Mouse (Mus musculus) ES-E14 (cell line): ENCODE measurements at regions not wholly inside any gene's neighbourhood (a gene's known extent, or its start where the extent isn't known, plus 50 kb on each side); places are given as distances from the start of the nearest gene placed in this dataset.

Source experiments
- DNase-seq: peaks from one replicate; pipeline ENCODE4 v3.0.0-alpha.2; 2013; ENCODE audit warnings: low read depth, low spot score
- H3K27ac ChIP-seq: 2 replicates; pipeline ENCODE4 v1.5.1; 2012; ENCODE audit warnings: low read depth, mild to moderate bottlenecking, low read length, moderate library complexity, mixed read lengths; ENCODE audit not compliant: poor library complexity, insufficient read depth, severe bottlenecking
- H3K36me3 ChIP-seq: 2 replicates; pipeline ENCODE4 v1.6.1; 2012; ENCODE audit warnings: mild to moderate bottlenecking, low read length, moderate library complexity, mixed read lengths; ENCODE audit not compliant: control insufficient read depth, poor library complexity, insufficient read depth, severe bottlenecking
- H3K4me1 ChIP-seq, 2 experiments: fragments of 150-350 bp in 1 of 2; sonication (generic) in 1 of 2; 2 replicates each; pipeline ENCODE4 v1.6.1; 2012; ENCODE audit warnings: low read length in 2 of 2, mild to moderate bottlenecking in 1 of 2, mixed read lengths in 1 of 2; ENCODE audit not compliant: control insufficient read depth in 2 of 2, insufficient read depth in 2 of 2, poor library complexity in 1 of 2
- H3K4me3 ChIP-seq, 2 experiments: fragments of 150-350 bp in 1 of 2; sonication (generic) in 1 of 2; 2 replicates each; pipeline ENCODE4 v1.5.1; 2012; ENCODE audit warnings: low read length in 2 of 2, low read depth in 1 of 2, mild to moderate bottlenecking in 1 of 2, mixed read lengths in 1 of 2; ENCODE audit not compliant: insufficient read depth in 1 of 2, poor library complexity in 1 of 2, severe bottlenecking in 1 of 2
- H3K9ac ChIP-seq: 2 replicates; pipeline ENCODE4 v1.6.1; 2012; ENCODE audit warnings: low read depth, mild to moderate bottlenecking, low read length, mixed read lengths; ENCODE audit not compliant: poor library complexity, insufficient read depth, severe bottlenecking
- H3K9me3 ChIP-seq: fragments of 150-350 bp; sonication (generic); 2 replicates; pipeline ENCODE4 v1.6.1; 2012; ENCODE audit warnings: low read depth, mild to moderate bottlenecking, low read length; ENCODE audit not compliant: control insufficient read depth, insufficient read depth
- CHD2 ChIP-seq: IDR thresholded peaks from 2 replicates; pipeline ENCODE4 v1.6.1; 2014; ENCODE audit warnings: mild to moderate bottlenecking, low read depth, low read length, inconsistent platforms
- HCFC1 ChIP-seq: IDR thresholded peaks from 2 replicates; pipeline ENCODE4 v1.6.1; 2012; ENCODE audit warnings: low read length, inconsistent platforms, borderline replicate concordance; ENCODE audit not compliant: insufficient read depth
- MAFK ChIP-seq: IDR thresholded peaks from 2 replicates; pipeline ENCODE4 v1.6.1; 2014; ENCODE audit warnings: mild to moderate bottlenecking, low read depth, low read length, inconsistent platforms; ENCODE audit not compliant: insufficient read depth
- ZC3H11A ChIP-seq: IDR thresholded peaks from 2 replicates; pipeline ENCODE4 v1.6.1; 2012; ENCODE audit warnings: low read depth, mild to moderate bottlenecking, inconsistent platforms, low read length, borderline replicate concordance
- ZNF384 ChIP-seq: IDR thresholded peaks from 2 replicates; pipeline ENCODE4 v1.6.1; 2012; ENCODE audit warnings: low read depth, low read length, inconsistent platforms
- in situ Hi-C, 2 experiments: fragments of 600-800 bp; cut with MboI; formaldehyde crosslinking; loops; one replicate each; pipeline ENCODE4 v1.15.1; 2025; ENCODE audit warnings: low sequenced_read_pairs in 2 of 2, inconsistent platforms in 1 of 2; ENCODE audit not compliant: unreplicated experiment in 2 of 2

DNA sequence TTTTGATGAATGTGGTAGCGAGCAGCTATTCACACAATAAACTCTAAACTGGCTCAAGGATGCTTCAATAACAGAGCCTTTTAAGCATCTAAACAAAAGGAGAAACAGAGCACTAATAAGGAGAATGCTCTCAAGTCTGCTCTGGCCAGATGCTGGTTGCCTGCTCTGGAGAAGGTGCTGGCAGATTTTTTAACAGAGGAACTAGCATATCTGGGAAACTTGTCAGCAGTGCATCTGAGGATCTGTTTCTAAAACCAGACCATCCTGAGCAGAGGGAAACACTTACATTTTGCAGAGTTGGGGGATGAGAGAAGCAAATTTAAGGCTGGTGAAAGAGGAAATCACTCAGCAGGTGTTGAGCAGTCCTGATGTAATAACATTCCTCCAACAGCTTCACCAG is 2748.6 kb upstream of the Gm7489 start:
- Histone ChIP-seq H3K4me1 (no peaks in the 10 kb centered on the region), H3K9ac (no peak overlapping the region), H3K27ac (no peak overlapping the region), H3K36me3 (no peaks in the 10 kb centered on the region), H3K9me3 (no peaks in the 10 kb centered on the region), H3K4me3 (no peak overlapping the region)
- in situ Hi-C loops = no loop called here
- no peak for TF ChIP-seq ZNF384
- no peak for TF ChIP-seq CHD2
- TF ChIP-seq ZC3H11A = no peak
- TF ChIP-seq MAFK = no peak
- no peak for DNase-seq

DNA sequence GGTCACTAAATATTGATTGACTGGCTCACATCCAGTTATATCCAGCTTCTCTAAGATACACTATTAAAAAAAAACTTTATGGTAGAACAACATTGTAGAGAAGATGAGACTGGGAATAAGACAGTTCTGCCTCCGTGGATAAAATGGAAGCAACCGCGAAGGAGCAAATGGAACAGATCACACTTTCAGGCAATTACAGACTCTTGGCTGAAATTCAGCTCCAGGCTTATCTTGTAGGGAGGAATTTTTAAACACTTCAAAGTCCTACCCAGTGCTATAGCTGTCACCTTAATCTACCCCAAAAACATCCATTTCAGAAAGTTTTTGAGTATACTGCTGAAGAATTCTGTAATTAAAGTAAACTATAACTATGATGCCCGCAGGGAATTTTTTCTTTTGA is 2745.2 kb upstream of the Gm7489 start:
- TF ChIP-seq ZC3H11A (no peak), CHD2 (no peak), HCFC1 (no peak), ZNF384 (no peak), MAFK (no peak)
- in situ Hi-C loops = no loop called here
- Histone ChIP-seq H3K4me3 (no peak overlapping the region), H3K9ac (no peak overlapping the region), H3K27ac (no peak overlapping the region), H3K36me3 (no peaks in the 10 kb centered on the region), H3K4me1 (no peaks in the 10 kb centered on the region), H3K9me3 (no peaks in the 10 kb centered on the region)
- no peak for DNase-seq

DNA sequence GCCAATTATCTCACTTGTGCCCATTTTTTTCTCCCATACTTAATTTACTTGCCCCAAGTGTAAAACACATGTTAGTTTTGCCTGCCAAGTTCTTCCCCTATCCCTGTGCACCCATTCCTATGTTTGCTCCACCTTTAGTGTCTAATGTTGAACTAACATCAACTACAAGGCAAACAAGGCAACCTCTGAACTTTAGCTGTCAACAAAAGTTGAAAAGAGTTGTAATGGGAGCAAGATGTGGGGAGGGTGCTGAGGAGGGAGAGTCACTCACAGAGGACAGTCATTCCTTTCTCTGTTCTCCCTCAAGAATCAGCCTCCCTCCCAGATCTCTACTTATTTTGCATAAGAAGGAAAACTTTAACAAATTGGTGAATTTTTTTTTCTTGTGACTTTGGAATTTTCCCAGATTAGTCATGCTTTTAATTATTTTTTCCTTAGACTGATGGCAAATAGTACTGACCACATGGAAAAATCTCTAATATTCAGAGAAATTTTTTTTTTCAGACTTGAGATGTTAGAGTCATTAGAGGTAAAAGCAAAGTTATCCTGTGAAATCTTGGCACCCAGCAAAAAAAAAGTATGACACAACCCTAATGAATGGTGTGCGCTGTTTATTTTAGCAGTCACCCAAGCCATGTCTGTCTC is 2710.6 kb upstream of the Gm7489 start:
- Histone ChIP-seq H3K36me3 (no peaks in the 10 kb centered on the region), H3K9ac (no peak overlapping the region), H3K4me1 (no peaks in the 10 kb centered on the region), H3K27ac (no peak overlapping the region), H3K9me3 (no peaks in the 10 kb centered on the region), H3K4me3 (no peak overlapping the region)
- DNase-seq = no peak
- in situ Hi-C loops = no loop called here
- TF ChIP-seq ZC3H11A (no peak), CHD2 (no peak), ZNF384 (no peak), MAFK (no peak), HCFC1 (no peak)

DNA sequence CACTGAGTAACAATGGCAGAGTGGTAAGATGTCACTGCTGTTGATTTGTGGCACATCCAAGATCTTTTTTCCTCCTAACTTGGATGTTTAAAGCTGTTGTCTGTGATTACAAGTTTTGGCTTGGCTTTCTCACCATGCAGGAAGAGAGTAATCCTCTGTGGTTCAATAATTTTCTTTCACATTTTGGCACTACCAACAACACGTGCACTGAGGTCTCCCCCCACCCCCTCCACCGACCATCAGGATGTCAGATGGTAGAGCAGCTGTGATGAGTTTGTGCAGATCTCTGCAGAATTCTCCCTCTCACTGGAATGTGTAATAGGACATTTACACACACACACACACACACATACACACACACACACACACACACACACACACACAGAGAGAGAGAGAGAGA is 2708.2 kb upstream of the Gm7489 start:
- no peaks in the 10 kb centered on the region for H3K4me1 ChIP-seq
- H3K36me3 ChIP-seq = no peaks in the 10 kb centered on the region
- no peak for DNase-seq
- TF ChIP-seq ZC3H11A (no peak), ZNF384 (no peak)
- no peak overlapping the region for H3K4me3 ChIP-seq
- no peak overlapping the region for H3K27ac ChIP-seq
- H3K9me3 ChIP-seq = no peaks in the 10 kb centered on the region
- in situ Hi-C loops = no loop called here
- H3K9ac ChIP-seq = no peak overlapping the region

DNA sequence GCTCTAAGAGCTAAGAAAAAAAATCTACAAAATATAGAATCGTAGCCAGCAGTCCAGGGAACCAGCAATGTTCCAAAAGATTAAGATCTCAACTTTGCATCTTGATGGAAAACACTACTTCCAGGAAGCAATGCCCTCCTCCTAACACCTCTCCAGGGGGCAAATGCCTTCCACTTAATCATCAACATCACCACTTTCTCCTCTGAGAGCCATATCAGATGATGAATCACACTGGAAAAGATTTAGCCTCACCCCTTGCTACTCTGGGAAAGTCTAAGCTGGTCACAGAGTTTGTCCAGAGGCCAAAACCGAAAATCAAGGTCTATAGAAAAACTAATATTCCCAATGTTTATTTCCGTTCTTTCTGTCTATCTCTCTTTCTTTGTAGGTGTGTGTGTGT is 2695.6 kb upstream of the Gm7489 start:
- TF ChIP-seq MAFK (no peak), CHD2 (no peak)
- no peaks in the 10 kb centered on the region for H3K36me3 ChIP-seq
- no peak overlapping the region for H3K27ac ChIP-seq
- no peak overlapping the region for H3K9ac ChIP-seq
- no peak overlapping the region for H3K4me3 ChIP-seq
- H3K9me3 ChIP-seq = no peaks in the 10 kb centered on the region
- H3K4me1 ChIP-seq = no peaks in the 10 kb centered on the region
- no peak for DNase-seq
- in situ Hi-C loops = no loop called here
